Mouse (Mus musculus): ENCODE measurements around the gene Cst3. TPM values are rescaled to one million over a fixed set of nuclear protein-coding genes. Genes with fewer than 3 reads are reported as not detected.

The Cst3 gene
- 291 and 331 TPM in 2 replicates for polyA plus RNA-seq (2016; fragmentation: Nextera tagmentation; extraction: Ambion mirVana)

DNA sequence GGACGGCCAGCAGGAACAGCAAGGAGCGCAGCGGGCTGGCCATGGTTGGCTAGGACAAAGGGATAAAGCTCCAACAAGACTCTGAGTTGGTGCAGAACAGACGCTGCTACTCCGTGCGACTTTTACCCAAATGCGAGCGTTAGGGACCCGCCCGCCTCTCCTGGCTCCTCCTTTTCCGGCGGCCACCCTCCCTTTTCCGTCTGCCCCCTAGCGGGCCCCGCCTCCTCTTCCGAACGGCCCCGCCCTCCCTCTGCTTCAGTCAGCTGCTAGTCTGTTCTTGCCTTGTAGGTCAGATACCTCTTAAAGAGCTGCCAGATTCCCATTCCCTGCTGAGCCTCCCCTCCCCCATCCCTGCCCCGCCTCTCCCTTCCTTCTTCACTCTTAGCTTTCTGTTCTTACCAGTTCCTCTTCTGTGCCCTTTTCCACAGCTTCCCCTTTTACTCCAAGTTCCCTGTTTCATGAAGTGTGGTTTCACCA, at the start of gene Cst3:
Cst3 (minus strand) TSS at position 358 of the 477 bp plus-strand sequence.
- peaks cover 28% of the 10 kb centered on the region for H3K36me3 ChIP-seq
- H3K4me1 ChIP-seq: peaks cover 41% of the 10 kb centered on the region
- H3K27ac ChIP-seq (replicated peaks): peak within 1 kb of the TSS; percentile 93
- WGBS: under 1% methylated on average over 19 of the region's 19 CpGs
- H3K9me3 ChIP-seq (replicated peaks): no peaks in the 10 kb centered on the region
- no peaks in the 10 kb centered on the region for H3K27me3 ChIP-seq (ENCODE audit: low read depth, poor library complexity, severe bottlenecking)
- peak within 1 kb of the TSS; percentile 84 for H3K4me3 ChIP-seq
- DNase-seq (ENCODE audit: low spot score): peak; percentile 92

DNA sequence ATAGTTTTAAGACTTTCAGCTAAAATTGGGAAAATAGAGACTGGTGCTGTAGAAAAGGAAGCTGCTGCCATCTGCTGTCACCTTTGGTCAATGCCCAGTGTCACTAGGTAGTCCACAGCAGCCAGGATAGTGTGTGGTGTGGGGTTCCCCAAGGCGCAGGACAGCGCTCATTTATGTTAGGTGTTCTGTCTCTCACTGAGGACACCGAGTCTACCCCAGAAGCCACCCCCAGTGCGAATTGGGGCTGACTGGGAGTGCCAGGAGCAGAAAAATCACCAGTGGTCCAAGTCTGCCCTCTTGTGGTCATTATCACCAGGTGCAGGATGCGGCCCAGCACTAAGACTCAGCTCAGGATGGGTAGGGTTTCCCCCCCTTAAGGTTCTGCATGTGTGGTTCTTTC, 26.8 kb upstream of the Cst3 start:
- Histone ChIP-seq H3K36me3 (no peaks in the 10 kb centered on the region), H3K4me1 (no peaks in the 10 kb centered on the region), H3K27ac (replicated peaks) (no peak overlapping the region), H3K9me3 (replicated peaks) (no peaks in the 10 kb centered on the region), H3K4me3 (no peak overlapping the region), H3K27me3 (ENCODE audit: low read depth, poor library complexity, severe bottlenecking) (no peaks in the 10 kb centered on the region)
- DNase-seq (ENCODE audit: low spot score): peak; percentile 57
- WGBS: 10% methylated on average over 5 of the region's 5 CpGs

DNA sequence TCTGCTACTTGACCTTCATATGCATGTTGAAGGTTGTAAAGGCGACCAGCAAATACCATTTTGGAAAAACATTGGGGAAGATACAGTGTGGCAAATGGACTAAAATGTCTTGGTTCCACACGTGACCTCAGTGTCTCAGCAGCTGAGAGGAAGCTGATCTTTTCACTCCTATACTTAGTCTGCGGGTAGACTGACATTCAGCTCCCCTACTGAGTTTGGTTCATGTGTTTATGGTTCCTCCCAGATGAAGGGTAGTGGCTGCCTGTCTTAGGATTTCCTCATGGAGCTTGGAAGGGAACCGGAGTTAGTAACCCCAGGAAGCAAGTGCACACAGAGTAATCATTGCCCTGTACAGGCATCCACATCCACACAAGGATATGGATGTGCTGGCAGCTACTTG, 24.8 kb upstream of the Cst3 start:
- H3K36me3 ChIP-seq: no peaks in the 10 kb centered on the region
- H3K4me1 ChIP-seq: no peaks in the 10 kb centered on the region
- DNase-seq (ENCODE audit: low spot score): no peak
- 67% methylated on average over 4 of the region's 4 CpGs for WGBS
- H3K4me3 ChIP-seq: no peak overlapping the region
- H3K27ac ChIP-seq (replicated peaks): no peak overlapping the region
- H3K27me3 ChIP-seq (ENCODE audit: low read depth, poor library complexity, severe bottlenecking): no peaks in the 10 kb centered on the region
- H3K9me3 ChIP-seq (replicated peaks): no peaks in the 10 kb centered on the region

DNA sequence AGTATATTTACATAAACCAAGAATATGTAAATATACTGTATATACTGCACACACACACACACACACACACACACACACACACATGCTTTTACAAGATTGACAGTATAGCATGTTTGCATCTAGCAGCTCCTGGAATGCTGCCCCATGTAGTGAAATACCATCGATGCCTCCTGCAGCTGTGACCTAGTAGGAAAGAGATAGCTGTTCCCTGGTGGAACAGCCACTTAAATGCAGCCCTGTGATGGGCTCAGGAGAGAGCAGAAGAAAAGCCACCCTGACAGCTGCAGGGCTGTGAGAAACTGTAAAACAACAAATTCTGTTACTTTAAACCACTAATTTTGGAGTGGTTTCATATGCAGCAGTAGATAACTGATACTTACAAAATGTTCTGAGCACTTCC, 20.7 kb upstream of the Cst3 start:
- Histone ChIP-seq H3K4me3 (no peak overlapping the region), H3K4me1 (no peaks in the 10 kb centered on the region), H3K36me3 (no peaks in the 10 kb centered on the region), H3K27me3 (ENCODE audit: low read depth, poor library complexity, severe bottlenecking) (no peaks in the 10 kb centered on the region), H3K9me3 (replicated peaks) (no peaks in the 10 kb centered on the region), H3K27ac (replicated peaks) (no peak overlapping the region)
- no peak for DNase-seq (ENCODE audit: low spot score)
- WGBS: 86% methylated on average over 1 of the region's 1 CpGs

DNA sequence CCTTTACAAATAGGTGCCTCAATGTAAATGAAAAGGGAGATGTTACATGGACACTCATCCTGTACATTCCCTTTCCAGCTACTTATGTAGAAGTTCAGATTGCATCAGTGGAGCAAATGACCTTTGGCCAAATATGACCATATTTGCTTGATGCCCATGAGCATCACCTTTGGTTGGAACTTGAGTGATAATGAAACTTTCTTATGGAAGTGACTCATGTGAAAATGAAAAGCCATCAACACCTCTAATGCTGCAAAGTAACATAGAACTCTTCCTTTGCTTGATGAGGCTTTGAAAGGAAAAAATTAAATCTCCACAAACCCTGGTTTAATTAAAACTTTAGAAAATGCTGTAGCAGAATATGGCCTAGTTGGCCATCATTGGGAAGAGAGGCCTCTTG, 17.6 kb upstream of the Cst3 start:
- Histone ChIP-seq H3K4me3 (no peak overlapping the region), H3K27ac (replicated peaks) (no peak overlapping the region), H3K9me3 (replicated peaks) (no peaks in the 10 kb centered on the region), H3K27me3 (ENCODE audit: low read depth, poor library complexity, severe bottlenecking) (no peaks in the 10 kb centered on the region), H3K36me3 (no peaks in the 10 kb centered on the region), H3K4me1 (peaks cover 17% of the 10 kb centered on the region)
- no peak for DNase-seq (ENCODE audit: low spot score)

DNA sequence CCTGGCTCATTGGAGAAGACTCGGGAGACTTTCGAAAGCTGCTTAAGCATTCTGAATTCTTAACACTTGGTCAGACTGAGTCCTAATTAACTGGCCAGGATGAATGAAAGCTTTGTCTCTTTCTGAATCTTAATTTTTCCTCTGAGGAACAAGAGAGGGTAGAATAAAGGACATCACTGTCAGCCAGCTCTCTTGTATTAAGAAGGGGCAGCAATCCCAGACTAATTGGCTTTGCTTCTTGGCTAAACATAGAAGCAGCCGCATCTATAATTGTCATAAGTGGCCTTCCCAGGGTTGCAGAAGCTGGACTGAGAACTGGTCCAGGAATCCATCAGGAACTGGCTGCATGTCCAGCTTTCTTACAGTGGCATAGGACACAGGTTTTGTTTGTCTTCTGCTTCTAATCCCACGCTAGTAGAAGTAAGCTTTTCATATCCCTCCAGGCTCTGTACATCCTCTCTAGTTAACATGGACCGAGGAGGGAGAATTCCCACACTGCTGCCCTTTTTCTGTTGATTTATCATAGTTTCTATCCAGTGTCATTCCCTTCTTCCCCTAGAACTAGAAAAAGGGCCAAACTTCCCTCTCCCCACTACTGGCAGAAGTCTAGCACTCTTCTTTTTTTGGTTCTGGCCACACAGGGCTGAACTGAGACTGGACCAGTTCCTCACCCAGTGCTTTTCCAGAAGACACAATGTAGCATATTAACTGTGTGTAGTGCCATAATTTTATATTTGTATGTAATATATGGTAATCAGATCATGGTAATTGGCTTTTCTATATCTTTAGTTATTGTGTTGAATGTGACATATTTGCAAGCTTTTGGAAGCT, 14.7 kb upstream of the Cst3 start:
- 38% methylated on average over 5 of the region's 5 CpGs for WGBS
- H3K9me3 ChIP-seq (replicated peaks): no peaks in the 10 kb centered on the region
- no peak for DNase-seq (ENCODE audit: low spot score)

DNA sequence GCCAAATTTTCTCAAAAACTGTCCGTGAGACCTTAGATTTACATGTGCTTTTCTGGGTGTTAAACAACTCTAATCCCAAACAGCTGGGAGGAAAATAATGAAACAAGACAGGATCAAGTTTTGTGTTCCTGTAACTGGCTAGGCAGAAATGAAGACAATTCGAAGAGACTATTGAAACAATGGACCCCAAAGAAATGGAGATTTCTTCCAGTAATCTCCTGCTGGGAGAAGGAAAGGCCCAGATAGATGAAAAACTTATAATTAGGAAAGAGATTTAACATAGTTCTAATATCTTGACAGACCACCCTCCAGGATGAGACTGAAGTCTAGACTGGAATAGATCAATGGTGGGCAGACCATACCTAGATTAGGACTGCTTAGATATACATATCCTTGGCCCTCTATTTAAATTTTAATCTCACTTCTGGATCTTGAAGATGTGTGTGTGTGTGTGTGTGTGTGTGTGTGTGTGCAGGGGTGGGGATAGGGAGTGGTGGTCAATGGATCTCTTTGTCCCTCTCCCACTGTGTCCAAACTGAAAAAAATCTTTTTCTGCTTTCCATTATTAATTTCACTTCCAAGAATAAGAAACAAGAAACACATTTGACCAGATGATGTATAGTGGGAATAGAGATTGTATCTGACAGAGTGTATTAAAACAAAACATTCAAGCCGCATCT, 14.0 kb upstream of the Cst3 start:
- H3K4me3 ChIP-seq: no peak overlapping the region
- no peaks in the 10 kb centered on the region for H3K27me3 ChIP-seq (ENCODE audit: low read depth, poor library complexity, severe bottlenecking)
- no peak for DNase-seq (ENCODE audit: low spot score)
- no peaks in the 10 kb centered on the region for H3K36me3 ChIP-seq
- 54% methylated on average over 3 of the region's 3 CpGs for WGBS
- no peaks in the 10 kb centered on the region for H3K9me3 ChIP-seq (replicated peaks)
- H3K4me1 ChIP-seq: peaks cover 17% of the 10 kb centered on the region
- peak overlapping the region; percentile 80; the same call in 1 of the 2 replicates for H3K27ac ChIP-seq (replicated peaks)

More for the DNA sequence above, 14.7 kb upstream of the Cst3 start:
- H3K36me3 ChIP-seq: no peaks in the 10 kb centered on the region
- H3K27me3 ChIP-seq (ENCODE audit: low read depth, poor library complexity, severe bottlenecking): no peaks in the 10 kb centered on the region
- H3K27ac ChIP-seq (replicated peaks): peak overlapping the region; percentile 80
- peaks cover 17% of the 10 kb centered on the region for H3K4me1 ChIP-seq
- no peak overlapping the region for H3K4me3 ChIP-seq

DNA sequence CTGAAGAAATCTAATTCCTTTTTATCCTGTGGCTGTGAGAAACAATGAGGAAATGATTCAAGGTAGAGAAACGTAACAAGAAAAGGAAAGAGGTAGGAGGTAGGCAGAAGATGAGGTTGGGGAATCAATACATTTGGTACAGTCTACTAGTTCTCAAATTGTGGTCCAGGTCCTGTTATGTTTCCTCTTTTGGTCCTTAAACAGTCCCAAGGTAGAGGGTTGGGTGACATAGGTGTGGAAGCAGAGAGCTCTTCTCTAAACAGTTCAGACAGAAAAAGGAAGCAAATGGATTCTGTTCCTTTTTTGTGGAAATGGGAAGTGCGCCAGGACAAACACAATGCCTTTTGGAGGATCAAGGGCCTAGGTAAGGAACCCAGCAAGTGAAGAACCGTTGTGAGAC, 13.4 kb upstream of the Cst3 start:
- 72% methylated on average over 3 of the region's 3 CpGs for WGBS
- Histone ChIP-seq H3K4me1 (peaks cover 17% of the 10 kb centered on the region), H3K9me3 (replicated peaks) (no peaks in the 10 kb centered on the region), H3K27ac (replicated peaks) (peak overlapping the region; percentile 80; the same call in 1 of the 2 replicates), H3K36me3 (no peaks in the 10 kb centered on the region), H3K4me3 (no peak overlapping the region), H3K27me3 (ENCODE audit: low read depth, poor library complexity, severe bottlenecking) (no peaks in the 10 kb centered on the region)
- no peak for DNase-seq (ENCODE audit: low spot score)

DNA sequence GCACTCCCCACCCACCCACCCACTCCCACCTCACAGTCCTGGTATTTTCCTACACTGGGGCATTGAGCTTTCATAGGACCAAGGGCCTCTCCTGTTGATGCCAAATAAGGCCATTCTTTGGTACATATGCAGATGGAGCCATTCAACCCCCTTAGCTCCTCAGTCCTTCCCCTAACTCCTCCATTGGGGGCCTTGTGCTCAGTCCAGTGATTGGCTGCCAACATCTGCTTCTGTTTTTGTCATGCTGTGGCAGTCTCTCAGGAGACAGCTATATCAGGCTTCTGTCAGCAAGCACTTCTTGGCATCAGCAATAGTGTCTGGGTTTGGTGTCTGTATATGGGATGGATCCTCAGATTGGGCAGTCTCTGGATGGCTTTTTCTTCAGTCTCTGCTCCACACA, 9.2 kb upstream of the Cst3 start:
- no peak overlapping the region for H3K27ac ChIP-seq (replicated peaks)
- no peaks in the 10 kb centered on the region for H3K36me3 ChIP-seq
- H3K4me1 ChIP-seq: peaks cover 6% of the 10 kb centered on the region
- no peak for DNase-seq (ENCODE audit: low spot score)
- no peaks in the 10 kb centered on the region for H3K27me3 ChIP-seq (ENCODE audit: low read depth, poor library complexity, severe bottlenecking)
- no peak overlapping the region for H3K4me3 ChIP-seq
- no peaks in the 10 kb centered on the region for H3K9me3 ChIP-seq (replicated peaks)

DNA sequence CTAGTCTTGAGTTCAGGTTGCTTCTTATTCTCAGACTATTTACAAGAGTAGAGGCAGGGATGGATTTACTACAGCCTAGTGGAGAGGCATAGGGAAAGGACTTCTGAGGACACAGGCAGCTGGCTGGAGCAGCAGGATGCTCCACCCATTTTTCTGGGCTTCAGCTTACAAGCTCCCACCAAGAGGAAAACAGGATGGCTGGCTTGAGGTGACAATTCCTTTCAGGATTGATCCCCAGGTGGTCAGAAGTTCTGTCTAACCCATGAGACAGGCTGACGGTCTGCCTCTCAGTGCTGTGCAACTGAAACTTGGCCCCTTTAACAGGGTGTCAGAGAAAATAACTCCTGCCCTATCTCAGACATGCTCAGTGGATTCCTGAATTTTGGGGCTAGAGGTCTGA, 3.7 kb upstream of the Cst3 start:
- WGBS: 45% methylated on average over 1 of the region's 1 CpGs
- no peak overlapping the region for H3K4me3 ChIP-seq

DNA sequence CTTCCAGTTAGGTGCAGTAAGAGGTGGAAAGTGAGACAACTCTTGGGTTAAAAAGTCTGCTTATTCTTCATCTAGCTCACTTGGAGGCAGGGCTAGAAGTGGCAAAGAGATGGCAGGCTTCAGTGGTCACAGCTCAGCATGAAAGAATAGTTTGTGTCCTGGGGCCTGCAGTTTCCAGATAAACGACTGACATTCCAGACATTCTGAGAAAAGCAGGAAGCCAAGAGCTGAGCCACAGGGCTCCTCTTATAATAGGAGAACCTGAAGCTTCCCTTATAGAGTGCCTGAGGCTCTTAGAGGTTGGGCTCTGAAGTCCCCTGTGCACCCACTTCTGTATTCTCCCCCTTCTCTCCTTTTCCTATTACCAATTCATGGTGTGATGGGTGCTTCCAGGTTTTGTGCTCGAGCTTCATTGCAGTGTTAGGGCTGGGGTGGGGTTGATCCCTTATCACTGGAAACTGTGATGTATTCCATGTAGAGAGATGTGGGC, 3.2 kb upstream of the Cst3 start:
- WGBS: 15% methylated on average over 2 of the region's 2 CpGs
- no peaks in the 10 kb centered on the region for H3K27me3 ChIP-seq (ENCODE audit: low read depth, poor library complexity, severe bottlenecking)
- H3K9me3 ChIP-seq (replicated peaks): no peaks in the 10 kb centered on the region
- no peak for DNase-seq (ENCODE audit: low spot score)
- no peak overlapping the region for H3K4me3 ChIP-seq
- 0 out of 2 replicates have a peak overlapping the region, but pooled peaks have one; percentile 6 for H3K27ac ChIP-seq (replicated peaks)
- H3K4me1 ChIP-seq: peaks cover 31% of the 10 kb centered on the region
- no peaks in the 10 kb centered on the region for H3K36me3 ChIP-seq

More for the DNA sequence above, 3.7 kb upstream of the Cst3 start:
- Histone ChIP-seq H3K36me3 (no peaks in the 10 kb centered on the region), H3K9me3 (replicated peaks) (no peaks in the 10 kb centered on the region), H3K4me1 (peaks cover 26% of the 10 kb centered on the region), H3K27ac (replicated peaks) (0 out of 2 replicates have a peak overlapping the region, but pooled peaks have one; percentile 6), H3K27me3 (ENCODE audit: low read depth, poor library complexity, severe bottlenecking) (no peaks in the 10 kb centered on the region)
- DNase-seq (ENCODE audit: low spot score): no peak

DNA sequence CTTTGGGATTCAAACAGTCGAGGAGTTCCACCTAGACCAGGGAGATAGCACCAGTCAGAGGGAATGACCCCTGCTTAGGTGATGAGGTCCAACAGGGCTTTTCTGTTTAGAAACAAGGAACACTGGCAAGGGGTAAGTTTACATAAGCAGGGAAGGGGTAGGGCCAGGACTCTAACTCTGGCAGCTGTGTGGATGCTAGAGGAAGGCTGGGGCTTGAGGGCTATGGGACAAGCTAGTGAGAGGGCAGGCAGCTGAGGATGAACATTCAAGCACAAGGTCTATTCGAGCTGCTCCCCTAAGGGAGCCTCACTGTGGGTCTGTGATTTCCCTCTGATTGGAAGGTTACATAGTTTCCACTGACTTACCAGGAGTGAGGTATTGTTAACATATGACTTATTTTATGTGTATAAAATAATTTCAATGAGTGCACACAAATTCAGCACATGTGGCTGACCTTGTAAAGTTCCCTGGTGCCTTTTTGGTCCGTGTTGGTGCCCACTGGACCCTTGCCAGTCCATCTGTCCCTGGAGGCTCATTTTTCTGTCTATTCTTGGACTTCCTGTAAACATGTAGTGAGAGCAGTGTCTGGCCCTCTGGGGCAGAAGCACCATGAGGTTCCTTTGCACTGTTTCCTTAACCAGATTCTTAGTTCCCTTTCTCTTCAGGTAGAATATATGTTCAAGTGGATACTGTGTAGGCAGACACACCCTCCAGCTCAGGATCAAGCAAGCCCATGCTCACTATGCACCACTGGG, 1.7 kb upstream of the Cst3 start:
- Histone ChIP-seq H3K4me1 (peaks cover 41% of the 10 kb centered on the region), H3K36me3 (peaks cover 10% of the 10 kb centered on the region), H3K4me3 (no peak overlapping the region), H3K9me3 (replicated peaks) (no peaks in the 10 kb centered on the region), H3K27me3 (ENCODE audit: low read depth, poor library complexity, severe bottlenecking) (no peaks in the 10 kb centered on the region), H3K27ac (replicated peaks) (no peak overlapping the region)
- DNase-seq (ENCODE audit: low spot score): no peak
- WGBS: 64% methylated on average over 3 of the region's 3 CpGs
